Mouse (Mus musculus): ENCODE measurements around the gene Rapsn. TPM values are rescaled to one million over a fixed set of nuclear protein-coding genes. Genes with fewer than 3 reads are reported as not detected.

Gene Rapsn
- total and polyA plus RNA-seq, 3 experiments: 15.9 to 22.0 (median 16.8) TPM

- intact Hi-C loops (cut with DNase I): no loop called here
- H3K9ac ChIP-seq (ENCODE audit: low read depth, low read length): no peak overlapping the region
- TF ChIP-seq POLR2A (IDR thresholded peaks at IDR 0.05; ENCODE audit: insufficient read depth, low read depth, low read length): peak; percentile 63; the same call in 1 of the 2 replicates
- no peak for TF ChIP-seq CTCF (IDR thresholded peaks at IDR 0.05)
- peak; percentile 65; the same call in 1 of the 2 replicates for TF ChIP-seq EP300 (IDR thresholded peaks at IDR 0.05; ENCODE audit: insufficient read depth, low read depth, low read length)
- DNase-seq: peak; percentile 64 to 85
- H3K79me2 ChIP-seq (replicated peaks; ENCODE audit: control insufficient read depth, insufficient read depth, low read length): no peaks in the 10 kb centered on the region
- peak overlapping the region; percentile 72 for H3K27ac ChIP-seq
- WGBS: 48% methylated on average over 11 of the region's 11 CpGs
- H3K4me1 ChIP-seq (ENCODE audit: control insufficient read depth, insufficient read depth, low read length): peaks cover 2% of the 10 kb centered on the region
- no peaks in the 10 kb centered on the region for H3K36me3 ChIP-seq (ENCODE audit: control insufficient read depth, insufficient read depth, low read length)
- H3K27me3 ChIP-seq (ENCODE audit: control insufficient read depth, insufficient read depth, low read length): no peaks in the 10 kb centered on the region
- no peak overlapping the region for H3K4me3 ChIP-seq
Observed at GRCm38 (mm10) chr2:91082844-91083243, 47.4 kb downstream of the Rapsn start.

DNA sequence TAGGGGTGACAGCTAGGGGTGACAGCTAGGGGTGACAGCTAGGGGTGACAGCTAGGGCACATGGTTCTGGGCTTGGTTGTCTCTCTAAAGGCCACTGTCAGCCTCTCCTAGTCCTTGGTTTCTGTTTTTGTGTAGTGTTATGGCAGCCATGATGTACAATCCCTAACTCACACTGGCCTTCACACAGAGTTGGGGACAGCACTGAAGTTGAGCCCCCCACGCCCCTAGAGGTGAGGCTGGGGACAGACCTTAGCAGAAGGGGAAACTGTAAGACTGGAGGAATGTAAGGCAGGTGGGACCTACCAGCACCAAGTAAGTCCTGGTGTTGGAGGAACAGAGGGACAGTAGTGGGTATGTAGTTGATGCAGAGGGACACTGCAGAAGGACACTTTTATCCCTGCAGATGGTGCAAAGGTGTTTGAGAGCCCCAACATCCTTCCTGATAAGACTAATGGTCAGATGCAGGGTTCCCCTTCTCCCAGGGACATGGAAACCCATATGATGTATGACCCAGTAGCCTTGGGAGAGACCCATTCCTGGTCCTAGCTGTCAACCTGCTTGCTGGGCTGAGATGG, 48.0 kb downstream of the Rapsn start:
- 82% methylated on average over 1 of the region's 1 CpGs for WGBS
- no peaks in the 10 kb centered on the region for H3K36me3 ChIP-seq (ENCODE audit: control insufficient read depth, insufficient read depth, low read length)
- no peak overlapping the region for H3K4me3 ChIP-seq
- H3K4me1 ChIP-seq (ENCODE audit: control insufficient read depth, insufficient read depth, low read length): peaks cover 2% of the 10 kb centered on the region
- H3K79me2 ChIP-seq (replicated peaks; ENCODE audit: control insufficient read depth, insufficient read depth, low read length): no peaks in the 10 kb centered on the region
- H3K27me3 ChIP-seq (ENCODE audit: control insufficient read depth, insufficient read depth, low read length): no peaks in the 10 kb centered on the region
- no peak for TF ChIP-seq EP300 (IDR thresholded peaks at IDR 0.05; ENCODE audit: insufficient read depth, low read depth, low read length)
- no peak for TF ChIP-seq CTCF (IDR thresholded peaks at IDR 0.05)
- TF ChIP-seq POLR2A (IDR thresholded peaks at IDR 0.05; ENCODE audit: insufficient read depth, low read depth, low read length): no peak
- DNase-seq: no peak
- no peak overlapping the region for H3K9ac ChIP-seq (ENCODE audit: low read depth, low read length)
- intact Hi-C loops (cut with DNase I): no loop called here
- H3K27ac ChIP-seq: peak overlapping the region; percentile 72

GRCm38 (mm10) chr2:91084179-91084820, 48.9 kb downstream of the Rapsn start:
- Histone ChIP-seq H3K27ac (peak overlapping the region; percentile 72; the same call in 1 of the 2 replicates), H3K4me3 (no peak overlapping the region), H3K27me3 (ENCODE audit: control insufficient read depth, insufficient read depth, low read length) (no peaks in the 10 kb centered on the region), H3K79me2 (replicated peaks; ENCODE audit: control insufficient read depth, insufficient read depth, low read length) (no peaks in the 10 kb centered on the region), H3K36me3 (ENCODE audit: control insufficient read depth, insufficient read depth, low read length) (no peaks in the 10 kb centered on the region), H3K4me1 (ENCODE audit: control insufficient read depth, insufficient read depth, low read length) (no peaks in the 10 kb centered on the region), H3K9ac (ENCODE audit: low read depth, low read length) (no peak overlapping the region)
- no peak for TF ChIP-seq POLR2A (IDR thresholded peaks at IDR 0.05; ENCODE audit: insufficient read depth, low read depth, low read length)
- no peak for TF ChIP-seq CTCF (IDR thresholded peaks at IDR 0.05)
- TF ChIP-seq EP300 (IDR thresholded peaks at IDR 0.05; ENCODE audit: insufficient read depth, low read depth, low read length): no peak
- 85% methylated on average over 15 of the region's 15 CpGs for WGBS
- peak; percentile 42 to 66 for DNase-seq
- intact Hi-C loops (cut with DNase I): no loop called here

- DNase-seq: no peak
- Histone ChIP-seq H3K4me1 (ENCODE audit: control insufficient read depth, insufficient read depth, low read length) (no peaks in the 10 kb centered on the region), H3K4me3 (no peak overlapping the region), H3K9ac (ENCODE audit: low read depth, low read length) (no peak overlapping the region), H3K36me3 (ENCODE audit: control insufficient read depth, insufficient read depth, low read length) (no peaks in the 10 kb centered on the region), H3K79me2 (replicated peaks; ENCODE audit: control insufficient read depth, insufficient read depth, low read length) (no peaks in the 10 kb centered on the region), H3K27ac (no peak overlapping the region), H3K27me3 (ENCODE audit: control insufficient read depth, insufficient read depth, low read length) (no peaks in the 10 kb centered on the region)
- intact Hi-C loops (cut with DNase I): no loop called here
- TF ChIP-seq CTCF (IDR thresholded peaks at IDR 0.05) (no peak), EP300 (IDR thresholded peaks at IDR 0.05; ENCODE audit: insufficient read depth, low read depth, low read length) (no peak), POLR2A (IDR thresholded peaks at IDR 0.05; ENCODE audit: insufficient read depth, low read depth, low read length) (no peak)
- 86% methylated on average over 14 of the region's 14 CpGs for WGBS
Observed at GRCm38 (mm10) chr2:91085494-91086391, 50.3 kb downstream of the Rapsn start.

DNA sequence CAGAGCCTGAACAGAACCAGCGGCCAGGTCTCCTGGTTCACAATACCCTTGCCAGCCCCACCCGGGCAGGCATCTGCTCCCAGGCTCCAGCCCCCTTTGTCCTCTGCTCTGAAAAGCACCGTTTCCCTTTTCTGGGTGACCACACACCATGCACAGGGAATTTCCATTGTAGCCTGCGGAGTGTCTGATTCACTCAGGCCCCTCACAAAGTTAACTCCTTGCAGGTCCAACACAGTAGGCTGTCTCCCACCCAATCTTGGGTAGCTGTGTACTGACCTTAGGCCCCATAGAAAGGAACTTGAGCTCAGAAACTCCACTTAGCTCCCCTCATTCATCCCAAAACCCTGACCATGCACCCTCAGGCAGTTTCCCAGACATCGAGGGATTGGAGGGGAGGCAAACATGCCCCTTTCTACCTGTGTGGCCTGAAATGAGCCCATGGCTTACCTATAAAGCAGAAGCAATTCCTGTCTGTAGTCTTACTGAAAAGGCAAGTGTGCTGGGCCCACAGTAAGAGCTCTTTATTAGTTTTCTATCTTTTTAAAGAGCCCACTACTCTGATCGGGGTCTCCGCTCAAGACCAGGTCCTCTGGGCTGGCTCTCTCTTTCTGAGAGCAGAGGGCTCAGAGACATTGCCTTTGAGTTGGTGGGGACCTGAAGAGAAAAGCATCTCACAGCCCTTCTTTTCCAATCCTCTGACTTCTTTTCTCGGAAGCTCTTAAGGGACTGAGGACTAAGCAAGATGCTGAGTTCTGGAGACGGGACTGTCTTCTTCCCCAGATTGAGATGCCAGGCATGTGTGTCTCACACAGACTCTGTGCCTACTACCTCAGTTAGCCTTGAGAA, 51.2 kb downstream of the Rapsn start:
- intact Hi-C loops (cut with DNase I): no loop called here
- Histone ChIP-seq H3K36me3 (ENCODE audit: control insufficient read depth, insufficient read depth, low read length) (no peaks in the 10 kb centered on the region), H3K27ac (no peak overlapping the region; the same call in 1 of the 2 replicates), H3K4me1 (ENCODE audit: control insufficient read depth, insufficient read depth, low read length) (no peaks in the 10 kb centered on the region), H3K79me2 (replicated peaks; ENCODE audit: control insufficient read depth, insufficient read depth, low read length) (no peaks in the 10 kb centered on the region), H3K4me3 (no peak overlapping the region), H3K27me3 (ENCODE audit: control insufficient read depth, insufficient read depth, low read length) (no peaks in the 10 kb centered on the region), H3K9ac (ENCODE audit: low read depth, low read length) (no peak overlapping the region)
- TF ChIP-seq CTCF (IDR thresholded peaks at IDR 0.05): no peak
- peak in 1 of 2 experiments; percentile 49 for DNase-seq
- 71% methylated on average over 9 of the region's 9 CpGs for WGBS
